Mouse (Mus musculus): ENCODE results near the gene Ipo11.

GRCm38 (mm10) chr13:106907273-106907672 is 29.5 kb downstream of the Ipo11 start:
- TF ChIP-seq CTCF (IDR thresholded peaks at IDR 0.05; ENCODE audit: low read depth, low read length) = no peak
- no peak for TF ChIP-seq POLR2A (IDR thresholded peaks at IDR 0.05; ENCODE audit: borderline replicate concordance, low read depth, low read length)

All from bone marrow macrophage, adult 2 months (primary cell).